Mouse (Mus musculus) liver, embryonic 13.5 days (tissue): ENCODE measurements around the gene Olfr1045. TPM values are rescaled to one million over a fixed set of nuclear protein-coding genes. Genes with fewer than 3 reads are reported as not detected.

Source experiments
- polyA plus RNA-seq: library from polyadenylated mRNA; unstranded; fragments of >200 nt; fragmentation: Nextera tagmentation; extraction: Ambion mirVana; gene quantifications from 2 replicates; pipeline ENCODE4 v1.2.1, GENCODE M21; 2015

Olfr1045 gene
- polyA plus RNA-seq, 1 experiment from 2014 or later: not detected

Other genes starting within 250 kb of the Olfr1045 start
- not detected in 2 replicates for gene Olfr1029, start 229.1 kb downstream of the Olfr1045 start, polyA plus RNA-seq
- not detected in 2 replicates for gene Olfr1030, start 223.7 kb downstream of the Olfr1045 start, polyA plus RNA-seq
- not detected in 2 replicates for gene Olfr1031, start 212.7 kb downstream of the Olfr1045 start, polyA plus RNA-seq
- not detected in 2 replicates for gene Olfr1032, start 197.5 kb downstream of the Olfr1045 start, polyA plus RNA-seq
- gene Olfr1033, start 182.4 kb downstream of the Olfr1045 start, polyA plus RNA-seq: 0.16 and 0.41 TPM in 2 replicates
- gene Olfr1034, start 157.1 kb downstream of the Olfr1045 start, polyA plus RNA-seq: not detected in 2 replicates
- gene Olfr1036, start 129.0 kb downstream of the Olfr1045 start, polyA plus RNA-seq: not detected in 2 replicates
- gene Olfr1037, start 115.6 kb downstream of the Olfr1045 start, polyA plus RNA-seq: not detected in 2 replicates
- not detected in 2 replicates for gene Olfr1039, start 67.1 kb downstream of the Olfr1045 start, polyA plus RNA-seq
- not detected in 2 replicates for gene Olfr1040, start 56.3 kb downstream of the Olfr1045 start, polyA plus RNA-seq
- gene Olfr1042, start 41.2 kb downstream of the Olfr1045 start, polyA plus RNA-seq: not detected in 2 replicates
- gene Olfr1043, start 35.5 kb downstream of the Olfr1045 start, polyA plus RNA-seq: not detected in 2 replicates
- not detected in 2 replicates for gene Olfr1044, start 25.2 kb downstream of the Olfr1045 start, polyA plus RNA-seq
- not detected in 2 replicates for gene Olfr52, start 17.3 kb downstream of the Olfr1045 start, polyA plus RNA-seq
- not detected in 2 replicates for gene Olfr1046, start 16.3 kb upstream of the Olfr1045 start, polyA plus RNA-seq
- not detected in 2 replicates for gene Olfr1047, start 28.4 kb upstream of the Olfr1045 start, polyA plus RNA-seq
- gene Olfr1048, start 37.3 kb upstream of the Olfr1045 start, polyA plus RNA-seq: not detected in 2 replicates
- gene Olfr1049, start 55.3 kb upstream of the Olfr1045 start, polyA plus RNA-seq: not detected in 2 replicates
- not detected in 2 replicates for gene Olfr1051, start 76.1 kb upstream of the Olfr1045 start, polyA plus RNA-seq
- not detected in 2 replicates for gene Olfr1052, start 89.4 kb upstream of the Olfr1045 start, polyA plus RNA-seq
- gene Olfr1053, start 112.3 kb upstream of the Olfr1045 start, polyA plus RNA-seq: not detected in 2 replicates
- gene Olfr1054, start 132.4 kb upstream of the Olfr1045 start, polyA plus RNA-seq: not detected in 2 replicates
- gene Olfr1055, start 147.3 kb upstream of the Olfr1045 start, polyA plus RNA-seq: not detected in 2 replicates
- gene Olfr1056, start 159.5 kb upstream of the Olfr1045 start, polyA plus RNA-seq: not detected in 2 replicates
- gene Olfr1057, start 175.4 kb upstream of the Olfr1045 start, polyA plus RNA-seq: not detected in 2 replicates
- gene Olfr1058, start 185.6 kb upstream of the Olfr1045 start, polyA plus RNA-seq: not detected in 2 replicates
- not detected in 2 replicates for gene Olfr1061, start 211.0 kb upstream of the Olfr1045 start, polyA plus RNA-seq
- not detected in 2 replicates for gene Olfr1062, start 223.7 kb upstream of the Olfr1045 start, polyA plus RNA-seq
- not detected in 2 replicates for gene Olfr1065, start 247.6 kb upstream of the Olfr1045 start, polyA plus RNA-seq